Mouse (Mus musculus) limb, embryonic 11.5 days (tissue): ENCODE measurements around the gene Ywhah. TPM values are rescaled to one million over a fixed set of nuclear protein-coding genes. Genes with fewer than 3 reads are reported as not detected.
"Not testable (repeated sequence)": the region's sequence is repeated elsewhere in the genome, so short reads cannot be mapped to it uniquely, and the experiment has no call there.

Source experiments
- ATAC-seq: fragments of 200-750 bp; cut with Nextera tagmentation; 2 replicates; pipeline ENCODE4 v1.8.0; 2017; ENCODE audit warnings: low read depth; ENCODE audit not compliant: insufficient number of reproducible peaks, low FRiP score, low TSS enrichment
- DNase-seq: peaks from one replicate; pipeline ENCODE4 v3.0.0-alpha.2; 2015; ENCODE audit warnings: low spot score
- H3K27ac ChIP-seq: fragments of 300-500 bp; sonication (generic); replicated peaks from 2 replicates; pipeline ENCODE4 v1.5.1; 2014; ENCODE audit warnings: low read depth, mild to moderate bottlenecking, low read length
- H3K27me3 ChIP-seq: fragments of 300-500 bp; sonication (generic); 2 replicates; pipeline ENCODE4 v1.6.1; 2014; ENCODE audit warnings: mild to moderate bottlenecking, low read length, mixed read lengths; ENCODE audit not compliant: control insufficient read depth, insufficient read depth
- H3K36me3 ChIP-seq: fragments of 300-500 bp; sonication (generic); 2 replicates; pipeline ENCODE4 v1.6.1; 2014; ENCODE audit warnings: mild to moderate bottlenecking, low read length, moderate library complexity, mixed read lengths; ENCODE audit not compliant: control insufficient read depth, insufficient read depth
- H3K4me1 ChIP-seq: fragments of 300-500 bp; sonication (generic); 2 replicates; pipeline ENCODE4 v1.6.1; 2014; ENCODE audit warnings: low read length, mixed read lengths; ENCODE audit not compliant: control insufficient read depth, insufficient read depth
- H3K4me2 ChIP-seq: fragments of 300-500 bp; sonication (generic); 2 replicates; pipeline ENCODE4 v1.6.1; 2014; ENCODE audit warnings: low read depth, mild to moderate bottlenecking, moderate library complexity; ENCODE audit not compliant: severe bottlenecking
- H3K4me3 ChIP-seq: fragments of 300-500 bp; sonication (generic); 2 replicates; pipeline ENCODE4 v1.5.1; 2014; ENCODE audit warnings: low read depth, low read length
- H3K9ac ChIP-seq: fragments of 300-500 bp; sonication (generic); 2 replicates; pipeline ENCODE4 v1.6.1; 2014; ENCODE audit warnings: mild to moderate bottlenecking, low read length
- H3K9me3 ChIP-seq: fragments of 300-500 bp; sonication (generic); 2 replicates; pipeline ENCODE4 v1.6.1; 2016; ENCODE audit warnings: low read length; ENCODE audit not compliant: control insufficient read depth
- WGBS: fragments of 180-500 bp; shearing (Covaris S2); extraction: QIAGEN DNeasy Blood & Tissue Kit; methylation state at CpG from one replicate; pipeline ENCODE4 v1.1.7; 2014; 5-methylcytosine and 5-hydroxymethylcytosine counted together
- polyA plus RNA-seq: library from polyadenylated mRNA; unstranded; fragments of >200 nt; fragmentation: Nextera tagmentation; extraction: Ambion mirVana; gene quantifications from 2 replicates; pipeline ENCODE4 v1.2.1, GENCODE M21; 2014

The Ywhah gene
- polyA plus RNA-seq, 1 experiment from 2014 or later = 389 TPM

- 48% methylated on average over 8 of the region's 8 CpGs for whole genome bisulfite sequencing
- H3K4me2 ChIP-seq = not testable (repeated sequence)
These were observed 15.0 kb downstream of the Ywhah start for GRCm38 (mm10) chr5:33033633-33034032.

GRCm38 (mm10) chr5:33034100-33034499 is 15.5 kb downstream of the Ywhah start:
- H3K9ac ChIP-seq = no peak overlapping the region
- ATAC-seq (no peak), DNase-seq (peak; percentile 32)

More at GRCm38 (mm10) chr5:33033633-33034032, 15.0 kb downstream of the Ywhah start:
- H3K4me3 ChIP-seq, H3K4me1 ChIP-seq, H3K27ac ChIP-seq, DNase-seq, H3K9ac ChIP-seq, H3K9me3 ChIP-seq, H3K36me3 ChIP-seq, H3K27me3 ChIP-seq, ATAC-seq: not testable (repeated sequence)

GRCm38 (mm10) chr5:33034916-33035315 is 16.3 kb downstream of the Ywhah start:
- WGBS = 39% methylated on average over 3 of the region's 3 CpGs
- Histone ChIP-seq H3K9ac (no peak overlapping the region), H3K9me3 (no peaks in the 10 kb centered on the region), H3K27me3 (no peaks in the 10 kb centered on the region), H3K4me2 (no peak overlapping the region), H3K4me1 (no peaks in the 10 kb centered on the region), H3K36me3 (no peaks in the 10 kb centered on the region), H3K27ac (no peak overlapping the region), H3K4me3 (no peak overlapping the region)
- DNase-seq (no peak), ATAC-seq (no peak)

More at GRCm38 (mm10) chr5:33034100-33034499, 15.5 kb downstream of the Ywhah start:
- H3K36me3 ChIP-seq = no peaks in the 10 kb centered on the region
- 13% methylated on average over 7 of the region's 7 CpGs for WGBS
- H3K9me3 ChIP-seq = no peaks in the 10 kb centered on the region
- H3K4me1 ChIP-seq = no peaks in the 10 kb centered on the region
- no peak overlapping the region for H3K27ac ChIP-seq
- H3K27me3 ChIP-seq = no peaks in the 10 kb centered on the region
- H3K4me2 ChIP-seq = no peak overlapping the region
- no peak overlapping the region for H3K4me3 ChIP-seq

- Histone ChIP-seq H3K9me3 (no peaks in the 10 kb centered on the region), H3K4me1 (no peaks in the 10 kb centered on the region), H3K27ac (no peak overlapping the region), H3K27me3 (no peaks in the 10 kb centered on the region), H3K36me3 (no peaks in the 10 kb centered on the region), H3K4me2 (no peak overlapping the region), H3K9ac (no peak overlapping the region), H3K4me3 (no peak overlapping the region)
- no peak for ATAC-seq
- no peak for DNase-seq
- WGBS = 47% methylated on average over 13 of the region's 13 CpGs
These were observed 20.3 kb downstream of the Ywhah start for GRCm38 (mm10) chr5:33038656-33039509.

GRCm38 (mm10) chr5:33039510-33039911 is 20.9 kb downstream of the Ywhah start:
- WGBS = 5% methylated on average over 13 of the region's 13 CpGs
- Histone ChIP-seq H3K9ac (no peak overlapping the region), H3K9me3 (no peaks in the 10 kb centered on the region), H3K27ac (no peak overlapping the region), H3K4me1 (no peaks in the 10 kb centered on the region), H3K27me3 (no peaks in the 10 kb centered on the region), H3K4me3 (no peak overlapping the region), H3K36me3 (no peaks in the 10 kb centered on the region), H3K4me2 (peak overlapping the region; percentile 33; the same call in 1 of the 2 replicates)
- DNase-seq (peak; percentile 86), ATAC-seq (no peak)

- not testable (repeated sequence) for DNase-seq, H3K9ac ChIP-seq, H3K4me1 ChIP-seq, H3K27ac ChIP-seq, H3K4me2 ChIP-seq, H3K9me3 ChIP-seq, H3K4me3 ChIP-seq, ATAC-seq, H3K27me3 ChIP-seq, H3K36me3 ChIP-seq
- WGBS = 71% methylated on average over 1 of the region's 1 CpGs
These were observed 22.1 kb downstream of the Ywhah start for GRCm38 (mm10) chr5:33040735-33041134.

GRCm38 (mm10) chr5:33043397-33043796 is 24.8 kb downstream of the Ywhah start:
- no peak overlapping the region for H3K4me3 ChIP-seq
- no peak for ATAC-seq
- H3K4me2 ChIP-seq = no peak overlapping the region
- no peaks in the 10 kb centered on the region for H3K27me3 ChIP-seq
- DNase-seq = peak; percentile 14
- 54% methylated on average over 10 of the region's 10 CpGs for WGBS
- H3K27ac ChIP-seq = no peak overlapping the region
- no peaks in the 10 kb centered on the region; the same call in 1 of the 2 replicates for H3K9me3 ChIP-seq
- H3K9ac ChIP-seq = no peak overlapping the region
- H3K36me3 ChIP-seq = no peaks in the 10 kb centered on the region
- no peaks in the 10 kb centered on the region for H3K4me1 ChIP-seq

GRCm38 (mm10) chr5:33044636-33045315 is 26.2 kb downstream of the Ywhah start:
- Histone ChIP-seq H3K4me1 (no peaks in the 10 kb centered on the region), H3K27me3 (no peaks in the 10 kb centered on the region), H3K9ac (no peak overlapping the region), H3K4me3 (no peak overlapping the region), H3K9me3 (no peaks in the 10 kb centered on the region; the same call in 1 of the 2 replicates), H3K27ac (no peak overlapping the region), H3K36me3 (no peaks in the 10 kb centered on the region), H3K4me2 (no peak overlapping the region)
- no peak for ATAC-seq
- WGBS = 93% methylated on average over 12 of the region's 12 CpGs
- peak; percentile 18 for DNase-seq
